Mouse (Mus musculus) hindbrain, embryonic 13.5 days (tissue): Measurements from ENCODE around the gene Susd6. TPM values are rescaled to one million over a fixed set of nuclear protein-coding genes. Genes with fewer than 3 reads are reported as not detected.

Source experiments
- polyA plus RNA-seq: library from polyadenylated mRNA; unstranded; fragments of >200 nt; fragmentation: Nextera tagmentation; extraction: Ambion mirVana; gene quantifications from 2 replicates; pipeline ENCODE4 v1.2.1, GENCODE M21; 2015

The Susd6 gene
- polyA plus RNA-seq, 1 experiment from 2014 or later, result 11.4 TPM

Other genes with a start within 250 kb of the Susd6 start
- gene Slc39a9, start 146.6 kb upstream of the Susd6 start, polyA plus RNA-seq, result 23.6 TPM in 2 replicates
- gene Erh, start 146.2 kb upstream of the Susd6 start, polyA plus RNA-seq, result 329 and 335 TPM in 2 replicates
- 3.1 and 3.2 TPM in 2 replicates for gene Plekhd1, start 97.9 kb upstream of the Susd6 start, polyA plus RNA-seq
- gene Ccdc177, start 29.8 kb upstream of the Susd6 start, polyA plus RNA-seq, result 3.8 and 4.0 TPM in 2 replicates
- gene Srsf5, start 155.0 kb downstream of the Susd6 start, polyA plus RNA-seq, result 479 and 495 TPM in 2 replicates
- 0.21 and 0.76 TPM in 2 replicates for gene Slc10a1, start 178.2 kb downstream of the Susd6 start, polyA plus RNA-seq
- 20.5 and 21.4 TPM in 2 replicates for gene Smoc1, start 236.3 kb downstream of the Susd6 start, polyA plus RNA-seq